Mouse (Mus musculus) liver, adult 2 months (tissue): ENCODE results near the gene Nhp2. TPM values are rescaled to one million over a fixed set of nuclear protein-coding genes. Genes with fewer than 3 reads are reported as not detected.

Experiments
- DNase-seq: peaks from one replicate; pipeline ENCODE4 v3.0.0-alpha.2; 2011; ENCODE audit warnings: low read depth, low spot score; ENCODE audit errors: extremely low read depth
- H3K27ac ChIP-seq: fragments of 200-500 bp; replicated peaks from 2 replicates; pipeline ENCODE4 v1.5.1; 2012; ENCODE audit warnings: low read depth, mild to moderate bottlenecking, control low read depth, inconsistent platforms, low read length; ENCODE audit not compliant: insufficient read depth
- H3K27me3 ChIP-seq: fragments of 200-500 bp; 2 replicates; pipeline ENCODE4 v1.6.1; 2012; ENCODE audit warnings: mild to moderate bottlenecking, moderate library complexity, low read length, inconsistent platforms; ENCODE audit not compliant: control insufficient read depth, insufficient read depth
- H3K36me3 ChIP-seq: fragments of 200-500 bp; 2 replicates; pipeline ENCODE4 v1.6.1; 2012; ENCODE audit warnings: low read length, inconsistent platforms; ENCODE audit not compliant: control insufficient read depth, insufficient read depth
- H3K4me1 ChIP-seq: fragments of 200-500 bp; 2 replicates; pipeline ENCODE4 v1.6.1; 2011; ENCODE audit warnings: low read length; ENCODE audit not compliant: control insufficient read depth, insufficient read depth
- H3K4me3 ChIP-seq: fragments of 200-500 bp; 2 replicates; pipeline ENCODE4 v1.5.1; 2011; ENCODE audit warnings: low read depth, mild to moderate bottlenecking, control low read depth, low read length, moderate library complexity; ENCODE audit not compliant: insufficient read depth
- H3K79me2 ChIP-seq: fragments of 200-500 bp; 2 replicates; pipeline ENCODE4 v1.6.1; 2012; ENCODE audit warnings: inconsistent platforms, mild to moderate bottlenecking, low read length, moderate library complexity; ENCODE audit not compliant: control insufficient read depth, insufficient read depth
- H3K9ac ChIP-seq: fragments of 200-500 bp; 2 replicates; pipeline ENCODE4 v1.6.1; 2012; ENCODE audit warnings: low read depth, mild to moderate bottlenecking, control low read depth, inconsistent platforms, low read length
- CTCF ChIP-seq: fragments of 200-500 bp; IDR thresholded peaks from 2 replicates; pipeline ENCODE4 v1.5.1; 2011; ENCODE audit warnings: low read depth, low read length, control low read depth
- POLR2A ChIP-seq: fragments of 200-500 bp; IDR thresholded peaks from 2 replicates; pipeline ENCODE4 v1.6.1; 2011; ENCODE audit warnings: low read length, control low read depth; ENCODE audit not compliant: insufficient read depth; ENCODE audit errors: extremely low read depth
- WGBS: fragments of 180-500 bp; shearing (Covaris S2); methylation state at CpG from one replicate; pipeline ENCODE4 v1.1.7; 2018; 5-methylcytosine and 5-hydroxymethylcytosine counted together
- polyA plus RNA-seq: library from polyadenylated mRNA; depleted of rRNA; stranded (reverse); fragments of >200 nt; gene quantifications from 2 replicates; pipeline ENCODE4 v1.2.3, GENCODE M21; 2012
- total RNA-seq: library from RNA; depleted of rRNA; stranded (reverse); fragments of >200 nt; gene quantifications from 2 replicates; pipeline ENCODE4 v1.2.3, GENCODE M21; 2014

The Nhp2 gene
- total and polyA plus RNA-seq, 2 experiments: 26.4 to 33.8 TPM

DNA sequence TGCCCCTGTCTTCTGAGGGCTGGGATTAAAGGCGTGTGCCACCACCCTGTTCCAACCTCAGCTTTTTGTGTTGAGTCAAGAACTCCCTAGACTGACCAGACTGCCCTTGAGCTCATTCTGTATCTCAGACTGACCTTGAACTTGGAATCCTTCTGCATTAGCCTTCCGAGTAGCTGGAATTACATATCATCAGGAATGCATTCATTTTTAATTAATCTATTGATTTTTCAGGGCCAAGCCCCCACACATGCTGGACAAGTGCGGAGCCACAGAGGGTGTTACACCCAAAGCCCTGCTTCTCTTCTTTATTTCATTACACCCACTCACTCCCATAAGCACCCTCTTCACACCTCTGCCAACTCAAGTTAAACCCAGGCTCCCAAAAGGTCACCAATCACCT, 14.2 kb downstream of the Nhp2 start:
- 82% methylated on average over 3 of the region's 3 CpGs for WGBS
- H3K9ac ChIP-seq: no peak overlapping the region
- no peak overlapping the region for H3K27ac ChIP-seq
- H3K36me3 ChIP-seq: 0 out of 2 replicates have a peak, but pooled peaks cover 2% of the 10 kb centered on the region
- peaks cover 6% of the 10 kb centered on the region for H3K4me1 ChIP-seq
- peaks cover 12% of the 10 kb centered on the region; the same call in 1 of the 2 replicates for H3K79me2 ChIP-seq
- no peak overlapping the region for H3K4me3 ChIP-seq
- DNase-seq: no peak
- no peaks in the 10 kb centered on the region for H3K27me3 ChIP-seq
- TF ChIP-seq POLR2A (no peak), CTCF (no peak)

DNA sequence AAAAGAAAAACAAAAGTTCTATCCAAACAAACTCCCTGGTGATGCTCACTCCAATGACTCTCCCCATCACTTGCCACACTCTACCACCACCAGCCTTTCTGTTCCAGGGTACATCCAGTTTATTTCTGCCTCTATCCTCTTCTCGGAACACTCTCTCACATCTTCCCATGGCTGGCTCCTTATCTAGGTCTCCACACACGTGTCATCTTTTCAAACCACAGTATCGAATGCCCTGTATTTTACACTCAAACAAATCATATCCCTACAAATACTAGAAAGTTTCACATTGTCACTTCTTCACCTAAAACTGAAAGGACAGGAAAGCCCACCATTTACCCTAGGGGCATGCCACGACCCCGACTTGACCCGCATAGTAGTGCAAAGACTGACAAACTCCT, 15.6 kb downstream of the Nhp2 start:
- H3K4me3 ChIP-seq: peak overlapping the region; percentile 80
- H3K36me3 ChIP-seq: no peaks in the 10 kb centered on the region
- H3K27me3 ChIP-seq: no peaks in the 10 kb centered on the region
- peaks cover 9% of the 10 kb centered on the region; the same call in 1 of the 2 replicates for H3K79me2 ChIP-seq
- peaks cover 6% of the 10 kb centered on the region for H3K4me1 ChIP-seq
- 5% methylated on average over 6 of the region's 6 CpGs for WGBS
- DNase-seq: no peak
- TF ChIP-seq CTCF (no peak), POLR2A (no peak)
- peak overlapping the region; percentile 62 for H3K27ac ChIP-seq
- peak overlapping the region; percentile 69 for H3K9ac ChIP-seq

DNA sequence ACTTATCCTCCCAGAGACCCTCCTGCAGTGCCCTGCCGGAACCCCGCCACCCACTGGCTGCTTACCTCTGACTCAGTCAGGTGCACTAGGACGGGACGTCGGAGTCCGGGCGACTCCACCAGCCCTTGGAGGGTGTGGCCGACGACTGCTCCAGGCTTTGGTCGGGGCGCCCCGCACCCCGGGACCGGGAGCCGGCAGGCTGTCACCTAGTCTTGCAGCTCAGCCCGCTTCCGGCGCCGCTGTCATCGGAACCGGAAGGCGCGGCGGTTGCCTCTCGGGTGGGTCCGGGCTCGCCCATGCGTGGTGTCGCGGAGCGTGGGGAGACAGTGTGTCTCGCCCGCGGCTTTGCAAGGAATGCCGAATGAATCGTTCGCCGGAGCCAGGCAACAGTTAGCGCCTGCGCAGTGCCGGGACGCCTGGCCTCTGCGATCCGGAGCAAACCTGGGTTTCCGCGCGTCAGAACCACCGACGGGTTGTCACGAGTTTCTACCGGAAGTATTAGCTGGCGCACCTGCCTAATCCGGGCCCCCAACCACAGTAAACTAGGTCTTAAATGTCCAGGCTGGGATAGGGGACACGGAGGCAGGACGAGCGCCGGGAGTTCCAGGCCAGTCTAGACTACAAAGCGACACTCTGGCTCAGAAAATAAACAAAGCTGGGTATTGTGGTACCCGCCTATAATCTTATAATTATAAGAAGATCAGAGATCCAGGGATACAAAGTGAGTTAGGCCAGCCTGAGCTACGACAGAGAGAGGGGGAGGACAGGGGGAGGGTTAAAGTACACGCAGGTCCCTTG, 16.2 kb downstream of the Nhp2 start, which contains the start of gene Rmnd5b:
Gene Rmnd5b (minus strand): TSS at position 372 of the 798 bp plus-strand sequence.
- WGBS: under 1% methylated on average over 61 of the region's 61 CpGs
- H3K4me1 ChIP-seq: peaks cover 6% of the 10 kb centered on the region
- peak within 1 kb of the TSS; percentile 62 for H3K27ac ChIP-seq
- no peak for TF ChIP-seq CTCF
- TF ChIP-seq POLR2A: 0 out of 2 replicates have a peak, but pooled peaks have one; percentile 27
- DNase-seq: peak; percentile 75
- H3K27me3 ChIP-seq: no peaks in the 10 kb centered on the region
- peak within 1 kb of the TSS; percentile 80 for H3K4me3 ChIP-seq
- H3K9ac ChIP-seq: peak within 1 kb of the TSS; percentile 69
- peaks cover 8% of the 10 kb centered on the region; the same call in 1 of the 2 replicates for H3K79me2 ChIP-seq
- no peaks in the 10 kb centered on the region for H3K36me3 ChIP-seq

GRCm38 (mm10) chr11:51636323-51636684, 16.8 kb downstream of the Nhp2 start:
- WGBS: 11% methylated on average over 6 of the region's 6 CpGs
- Histone ChIP-seq H3K36me3 (no peaks in the 10 kb centered on the region), H3K9ac (peak overlapping the region; percentile 69), H3K27ac (peak overlapping the region; percentile 62), H3K79me2 (peaks cover 2% of the 10 kb centered on the region; the same call in 1 of the 2 replicates), H3K27me3 (no peaks in the 10 kb centered on the region), H3K4me3 (peak overlapping the region; percentile 80), H3K4me1 (peaks cover 6% of the 10 kb centered on the region)
- TF ChIP-seq POLR2A (no peak), CTCF (peak; percentile 74)
- peak; percentile 69 for DNase-seq

- DNase-seq: no peak
- Histone ChIP-seq H3K4me3 (no peak overlapping the region), H3K4me1 (peaks cover 6% of the 10 kb centered on the region), H3K79me2 (peaks cover 2% of the 10 kb centered on the region; the same call in 1 of the 2 replicates), H3K9ac (peak overlapping the region; percentile 24; the same call in 1 of the 2 replicates), H3K36me3 (no peaks in the 10 kb centered on the region), H3K27me3 (no peaks in the 10 kb centered on the region), H3K27ac (no peak overlapping the region)
- TF ChIP-seq CTCF (no peak), POLR2A (no peak)
- 40% methylated on average over 17 of the region's 17 CpGs for WGBS
These were observed 18.5 kb downstream of the Nhp2 start for GRCm38 (mm10) chr11:51637971-51638414.

- H3K4me1 ChIP-seq: peaks cover 6% of the 10 kb centered on the region
- no peak for DNase-seq
- no peak overlapping the region for H3K4me3 ChIP-seq
- H3K27me3 ChIP-seq: no peaks in the 10 kb centered on the region
- no peak for TF ChIP-seq POLR2A
- H3K9ac ChIP-seq: no peak overlapping the region
- peaks cover 2% of the 10 kb centered on the region; the same call in 1 of the 2 replicates for H3K79me2 ChIP-seq
- WGBS: 66% methylated on average over 5 of the region's 5 CpGs
- H3K36me3 ChIP-seq: no peaks in the 10 kb centered on the region
- H3K27ac ChIP-seq: no peak overlapping the region
These were observed 19.0 kb downstream of the Nhp2 start for GRCm38 (mm10) chr11:51638497-51638896.
